Mouse (Mus musculus) embryonic facial prominence, embryonic 13.5 days (tissue): ENCODE measurements at regions not wholly inside any gene's neighbourhood (a gene's known extent, or its start where the extent isn't known, plus 50 kb on each side); places are given as distances from the start of the nearest gene placed in this dataset.
"Not testable (repeated sequence)": the region's sequence is repeated elsewhere in the genome, so short reads cannot be mapped to it uniquely, and the experiment has no call there.

Experiments used
- ATAC-seq: fragments of 200-750 bp; cut with Nextera tagmentation; 2 replicates; pipeline ENCODE4 v1.8.0; 2017; ENCODE audit warnings: low read depth; ENCODE audit not compliant: insufficient number of reproducible peaks, insufficient read depth, low FRiP score, low TSS enrichment
- H3K27ac ChIP-seq: fragments of 300-500 bp; sonication (generic); 2 replicates; pipeline ENCODE4 v1.5.1; 2015; ENCODE audit warnings: moderate library complexity, mild to moderate bottlenecking, inconsistent platforms
- H3K27me3 ChIP-seq: fragments of 300-500 bp; sonication (generic); 2 replicates; pipeline ENCODE4 v1.6.1; 2015; ENCODE audit warnings: mild to moderate bottlenecking, inconsistent platforms
- H3K36me3 ChIP-seq: fragments of 300-500 bp; sonication (generic); 2 replicates; pipeline ENCODE4 v1.6.1; 2015; ENCODE audit warnings: mild to moderate bottlenecking, inconsistent platforms
- H3K4me1 ChIP-seq: fragments of 300-500 bp; sonication (generic); 2 replicates; pipeline ENCODE4 v1.6.1; 2015; ENCODE audit warnings: inconsistent platforms
- H3K4me2 ChIP-seq: fragments of 300-500 bp; sonication (generic); 2 replicates; pipeline ENCODE4 v1.6.1; 2015; ENCODE audit warnings: moderate library complexity, mild to moderate bottlenecking, inconsistent platforms
- H3K4me3 ChIP-seq: fragments of 300-500 bp; sonication (generic); 2 replicates; pipeline ENCODE4 v1.5.1; 2015; ENCODE audit warnings: mild to moderate bottlenecking, inconsistent platforms
- H3K9ac ChIP-seq: fragments of 300-500 bp; sonication (generic); 2 replicates; pipeline ENCODE4 v1.6.1; 2015; ENCODE audit warnings: mild to moderate bottlenecking, inconsistent platforms
- H3K9me3 ChIP-seq: fragments of 300-500 bp; sonication (generic); 2 replicates; pipeline ENCODE4 v1.6.1; 2016; ENCODE audit warnings: inconsistent platforms
- WGBS: fragments of 180-500 bp; shearing (Covaris S2); methylation state at CpG from one replicate; pipeline ENCODE4 v1.1.7; 2015; ENCODE audit warnings: mixed read lengths; 5-methylcytosine and 5-hydroxymethylcytosine counted together

GRCm38 (mm10) chr5:145635204-145635603 is 50.7 kb upstream of the Cyp3a41b start:
- H3K36me3 ChIP-seq, H3K27me3 ChIP-seq, H3K4me1 ChIP-seq, H3K4me2 ChIP-seq, H3K4me3 ChIP-seq, H3K9ac ChIP-seq, ATAC-seq, H3K27ac ChIP-seq: not testable (repeated sequence)
- H3K9me3 ChIP-seq, result peaks cover 59% of the 10 kb centered on the region
- 85% methylated on average over 2 of the region's 2 CpGs for WGBS
